Mouse (Mus musculus): ENCODE data around the gene Rars2.

DNA sequence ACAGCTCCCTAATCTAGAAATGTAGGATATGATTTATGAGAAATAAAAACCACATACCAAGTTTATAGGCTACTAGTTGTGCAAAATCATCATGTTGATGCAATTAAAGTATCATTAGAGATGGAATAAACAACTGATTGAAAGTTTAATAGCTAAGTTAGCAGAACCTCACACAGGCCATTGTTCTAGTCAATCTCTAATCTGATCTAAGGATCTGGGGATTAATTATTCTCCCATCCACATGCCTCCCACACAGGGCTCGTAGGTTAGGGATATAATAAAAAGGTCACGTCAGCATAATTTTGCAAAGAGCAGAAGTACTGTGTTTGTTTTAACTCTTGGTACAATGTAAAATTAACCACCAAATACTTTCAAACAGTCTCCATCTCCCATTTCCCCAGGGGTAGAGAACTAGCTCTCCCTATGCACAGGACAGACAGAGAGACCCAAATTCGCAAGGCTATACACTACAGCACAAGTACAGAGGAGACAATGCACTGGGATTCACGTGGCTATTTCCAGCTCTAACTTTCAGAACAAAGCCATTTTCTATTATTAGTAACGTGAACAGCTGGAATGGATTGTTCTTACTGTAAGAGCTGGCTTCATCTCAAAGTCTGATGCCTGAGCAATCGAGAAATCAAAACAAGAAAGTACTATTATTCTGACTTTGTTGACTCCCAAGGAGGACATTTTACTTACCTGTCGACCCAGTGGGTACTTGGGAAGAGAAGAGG is 29.7 kb upstream of the Rars2 start:
- TF ChIP-seq CHD2 (IDR thresholded peaks at IDR 0.05; ENCODE audit: low read length) (no peak), ZC3H11A (IDR thresholded peaks at IDR 0.05; ENCODE audit: low read depth, low read length) (no peak), CTCF (IDR thresholded peaks at IDR 0.05 in 2 of 3, conservative IDR thresholded peaks at IDR 0.05 in 1 of 3; ENCODE audit: control insufficient read depth in 1 of 3, insufficient read depth in 1 of 3, low read depth in 2 of 3, low read length in 3 of 3, poor library complexity in 1 of 3, severe bottlenecking in 1 of 3) (no peak), ELF1 (IDR thresholded peaks at IDR 0.05; ENCODE audit: low read depth, low read length) (no peak), EP300 (IDR thresholded peaks at IDR 0.05; ENCODE audit: low read depth in 1 of 2, low read length in 2 of 2) (no peak), MEF2A (IDR thresholded peaks at IDR 0.05; ENCODE audit: extremely low read depth, insufficient replicate concordance, low read depth, low read length, poor library complexity, severe bottlenecking) (no peak), POLR2A (IDR thresholded peaks at IDR 0.05; ENCODE audit: control insufficient read depth in 1 of 2, insufficient read depth in 1 of 2, low read depth in 1 of 2, low read length in 2 of 2, poor library complexity in 1 of 2) (no peak), SIN3A (IDR thresholded peaks at IDR 0.05; ENCODE audit: low read length) (no peak), JUND (IDR thresholded peaks at IDR 0.05; ENCODE audit: low read depth, low read length) (no peak)

Data from MEL (cell line).